Mouse (Mus musculus) stomach, postnatal 0 days (tissue): Measurements from ENCODE around the gene Hfe.

Experiments used
- CTCF ChIP-seq: IDR thresholded peaks from 2 replicates; pipeline ENCODE4 v1.5.1; 2016; ENCODE audit warnings: antibody characterized with exemption, low read depth, mild to moderate bottlenecking, moderate library complexity
- EP300 ChIP-seq: optimal IDR thresholded peaks from 2 replicates; pipeline ENCODE3; 2016; ENCODE audit warnings: antibody characterized with exemption

GRCm38 (mm10) chr13:23728472-23729191, 18.0 kb upstream of the Hfe start:
- TF ChIP-seq CTCF (no peak), EP300 (no peak)
